Mouse (Mus musculus) inflammation-experienced regulatory T-cells, adult 6 months (primary cell): ENCODE measurements around the gene Itgb8. TPM values are rescaled to one million over a fixed set of nuclear protein-coding genes. Genes with fewer than 3 reads are reported as not detected.

ENCODE experiments used
- ATAC-seq: one replicate; pipeline ENCODE4 v1.8.0; 2017
- polyA plus RNA-seq, 3 experiments: library from polyadenylated mRNA; unstranded; fragments of 100-300 nt; shearing (Covaris generic); gene quantifications; one replicate each; pipeline ENCODE4 v1.2.1; 2017

The Itgb8 gene
- polyA plus RNA-seq, 3 experiments from 2014 or later = 15.3 to 29.8 (median 19.5) TPM

DNA sequence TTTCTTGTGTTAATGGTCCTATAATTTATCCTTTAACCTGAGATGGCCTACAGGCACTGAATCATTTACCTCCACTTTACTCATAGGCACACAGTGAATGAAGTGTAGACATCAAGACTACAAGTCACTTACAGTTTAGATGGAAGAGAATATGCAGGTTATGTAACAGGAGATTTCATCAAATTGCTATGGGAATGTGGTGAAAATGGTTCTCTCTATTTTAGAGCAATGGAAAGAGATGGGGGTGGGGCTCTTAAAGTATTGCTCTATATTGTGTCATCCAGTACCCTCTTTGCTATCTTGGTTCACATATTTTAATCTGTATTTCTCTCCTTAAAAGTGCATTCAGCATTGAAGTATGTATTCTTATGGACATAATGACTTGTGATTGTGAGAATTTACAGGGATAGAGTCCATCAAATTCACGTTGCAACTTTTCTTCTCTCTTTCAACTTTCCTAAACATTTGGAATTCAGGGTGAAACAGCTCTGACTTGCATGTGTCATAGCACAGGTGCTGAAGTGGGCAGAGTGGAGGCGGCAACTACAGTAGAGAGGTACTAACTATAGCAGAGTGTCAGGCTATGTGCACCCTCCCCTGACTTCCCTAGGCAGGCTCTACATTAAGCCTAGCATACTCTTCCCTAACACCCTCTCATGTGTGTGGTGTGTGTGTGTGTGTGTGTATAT, 29.1 kb downstream of the Itgb8 start:
- no peak for ATAC-seq

DNA sequence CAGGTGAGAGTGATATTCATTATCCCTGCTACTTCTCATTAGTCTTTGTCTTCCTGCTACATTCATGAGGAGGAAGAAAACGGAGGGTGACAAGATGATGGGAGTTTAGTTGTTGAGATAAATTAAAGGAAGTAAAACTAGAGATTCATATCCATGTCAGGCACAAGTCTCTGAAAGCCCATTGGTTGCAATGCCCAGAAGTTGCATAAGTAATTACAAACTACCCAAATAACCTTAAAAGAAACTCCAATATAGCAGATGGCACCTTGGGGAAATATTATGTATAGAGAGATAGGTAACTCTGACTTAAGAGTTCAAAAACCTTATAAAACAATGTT, 31.2 kb downstream of the Itgb8 start:
- peak; percentile 6 for ATAC-seq

DNA sequence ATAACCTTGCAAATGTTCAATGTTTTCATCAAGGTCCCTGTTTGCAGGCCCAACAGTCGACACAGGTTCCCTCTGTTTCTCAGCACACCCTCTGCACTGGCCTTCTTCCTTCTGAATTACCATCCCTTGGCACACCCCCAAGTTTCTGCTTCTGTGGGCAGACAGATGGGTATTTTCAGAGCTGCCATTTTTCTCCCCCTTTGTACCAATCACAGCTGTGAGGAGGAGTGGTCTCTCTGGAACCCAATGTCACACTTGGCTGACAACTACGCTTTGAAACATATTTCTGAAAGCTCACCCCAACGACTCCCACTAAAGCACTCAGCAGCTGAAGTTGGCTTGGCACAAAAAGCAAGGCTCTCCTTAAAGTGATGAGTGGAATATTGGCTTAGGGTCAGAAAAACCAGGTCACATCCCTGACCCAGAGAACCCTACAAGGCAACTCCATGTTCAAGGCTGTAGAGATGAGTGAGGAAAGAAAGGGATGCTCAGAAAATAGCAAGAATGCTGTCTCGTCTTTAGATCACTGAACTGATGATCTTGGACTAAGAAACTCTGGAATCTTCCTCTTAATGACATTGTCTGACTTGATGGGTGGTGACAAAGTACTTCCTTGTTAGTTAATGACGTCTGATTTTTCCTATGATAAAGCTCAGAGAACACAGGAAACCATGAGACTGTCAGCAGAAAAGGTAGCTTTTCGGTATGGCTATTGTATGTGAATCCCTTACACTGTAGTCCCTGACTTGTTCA, 31.7 kb downstream of the Itgb8 start:
- ATAC-seq = peak; percentile 45

DNA sequence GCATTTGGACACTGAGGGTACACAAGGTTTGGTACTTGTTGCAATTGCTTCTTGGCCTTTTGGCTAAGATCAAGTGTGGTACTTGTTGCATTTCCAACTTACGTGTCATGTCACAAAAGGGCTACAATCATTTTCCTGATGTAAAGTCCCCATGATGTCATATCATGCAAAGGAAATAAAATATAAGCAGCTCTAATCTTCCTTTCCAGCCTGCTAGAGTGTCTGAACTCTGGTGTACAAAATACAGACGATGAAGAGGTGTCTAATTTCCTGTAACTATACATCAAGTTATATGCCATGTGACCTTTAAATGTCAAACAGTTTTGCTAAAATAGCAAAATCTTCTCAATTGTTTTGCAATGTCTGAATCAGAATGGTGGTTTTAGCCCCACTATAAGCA, 34.2 kb downstream of the Itgb8 start:
- ATAC-seq = peak; percentile 72

DNA sequence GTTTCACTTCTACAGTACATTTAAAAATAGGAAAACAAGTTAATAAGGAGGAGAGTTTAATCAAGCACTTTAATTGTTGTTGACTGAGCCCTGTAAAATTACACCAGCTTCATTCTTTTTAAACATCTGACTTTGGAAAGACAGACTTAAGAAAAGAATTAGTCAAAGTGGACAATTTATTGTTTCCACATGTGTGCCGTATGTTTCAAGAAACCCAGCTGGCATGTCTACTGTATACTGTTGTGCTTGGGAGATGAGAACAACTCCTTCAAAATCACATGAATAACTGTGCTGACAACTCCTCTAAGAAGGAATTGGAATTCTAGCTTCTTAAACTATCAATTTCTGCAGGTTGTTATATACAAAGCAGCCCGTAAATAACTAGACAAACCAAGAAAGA, 35.8 kb downstream of the Itgb8 start:
- ATAC-seq = no peak

DNA sequence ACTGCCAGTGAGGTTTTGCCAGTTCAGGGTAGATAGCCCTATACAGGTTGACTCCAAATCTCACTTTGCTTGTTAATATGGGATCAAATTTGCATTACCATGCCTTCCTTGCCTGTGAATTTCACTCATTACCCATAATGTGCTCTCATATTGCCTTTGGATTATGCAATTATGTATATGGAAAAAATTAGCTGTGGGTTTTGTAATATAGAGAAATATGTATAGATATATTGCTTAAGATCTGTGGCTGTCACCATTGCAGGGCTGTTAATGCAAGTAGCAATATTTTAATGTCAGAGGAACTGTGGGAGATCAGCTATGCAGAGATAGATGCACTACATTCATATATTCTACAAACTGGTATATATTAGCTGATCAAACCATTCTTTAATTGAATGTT, 43.5 kb downstream of the Itgb8 start:
- no peak for ATAC-seq

DNA sequence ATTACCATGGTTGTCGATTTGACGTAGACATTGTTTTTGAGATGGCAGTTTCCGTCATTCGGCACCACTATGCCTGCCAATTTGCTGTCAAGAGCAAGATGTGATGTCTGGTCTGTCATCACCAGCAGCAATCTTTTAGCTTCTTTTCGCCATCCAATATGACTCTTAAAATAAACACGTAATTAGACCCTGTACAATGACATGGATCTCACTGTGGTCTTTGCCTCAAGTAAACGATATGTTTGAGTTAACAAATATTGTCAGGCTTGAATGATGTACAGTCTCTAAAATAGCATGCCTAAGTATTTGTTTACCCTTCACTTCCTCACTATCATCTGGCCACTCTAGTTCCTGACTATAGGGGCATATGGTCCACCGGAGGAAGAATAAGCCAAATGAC, 48.8 kb downstream of the Itgb8 start:
- ATAC-seq = no peak

DNA sequence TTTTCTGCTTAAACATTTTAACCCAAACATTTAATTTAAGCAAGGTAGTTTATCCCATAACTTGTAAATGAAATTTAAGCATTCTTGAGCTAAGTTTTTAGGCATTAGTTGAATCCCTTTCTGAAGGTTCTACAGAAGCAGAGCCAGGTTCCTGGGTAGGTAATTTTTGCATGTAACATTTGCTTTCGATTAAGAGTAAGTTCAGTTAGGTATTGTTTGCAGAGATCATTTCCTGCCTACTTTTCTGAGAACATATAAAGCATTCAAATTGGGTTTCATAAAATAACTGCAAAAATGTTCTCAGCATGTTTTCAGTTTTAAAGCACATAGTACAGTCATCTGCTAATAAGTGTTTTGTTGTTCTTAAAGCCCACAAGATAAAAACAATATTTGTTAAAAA, 53.2 kb downstream of the Itgb8 start:
- ATAC-seq = peak; percentile 79

DNA sequence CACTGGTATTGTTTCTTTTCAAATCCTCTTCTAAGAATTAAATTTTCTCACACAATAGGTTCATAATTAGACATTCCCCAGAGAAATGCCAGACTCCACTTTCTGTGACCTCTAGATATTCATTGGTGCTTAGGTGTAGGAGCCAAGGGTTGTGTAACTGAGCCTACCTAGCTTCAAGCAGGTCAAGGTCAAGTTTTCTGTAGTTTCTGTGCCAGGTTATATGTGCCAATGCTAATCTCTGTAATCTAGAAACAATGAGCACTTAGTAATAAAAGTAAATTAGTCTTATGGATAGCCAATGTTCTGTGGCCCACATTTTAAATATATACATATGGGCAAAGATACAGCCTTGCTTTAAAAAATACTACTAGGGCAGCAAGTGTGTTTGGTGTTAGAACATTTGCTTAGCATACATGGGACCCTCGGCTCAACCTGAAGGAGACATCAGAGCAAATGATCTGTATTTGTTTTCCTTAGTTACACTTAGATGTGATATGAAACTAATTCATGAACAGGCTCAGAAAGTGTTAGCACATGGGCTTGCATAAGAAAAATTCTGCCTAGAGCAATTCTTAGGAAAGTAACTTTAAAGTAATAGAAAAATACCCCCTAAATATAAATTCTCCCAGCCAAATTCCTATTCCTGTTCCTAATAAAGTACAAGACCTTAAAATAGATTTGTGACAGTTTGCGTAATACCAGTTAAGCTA, 56.2 kb downstream of the Itgb8 start:
- no peak for ATAC-seq

DNA sequence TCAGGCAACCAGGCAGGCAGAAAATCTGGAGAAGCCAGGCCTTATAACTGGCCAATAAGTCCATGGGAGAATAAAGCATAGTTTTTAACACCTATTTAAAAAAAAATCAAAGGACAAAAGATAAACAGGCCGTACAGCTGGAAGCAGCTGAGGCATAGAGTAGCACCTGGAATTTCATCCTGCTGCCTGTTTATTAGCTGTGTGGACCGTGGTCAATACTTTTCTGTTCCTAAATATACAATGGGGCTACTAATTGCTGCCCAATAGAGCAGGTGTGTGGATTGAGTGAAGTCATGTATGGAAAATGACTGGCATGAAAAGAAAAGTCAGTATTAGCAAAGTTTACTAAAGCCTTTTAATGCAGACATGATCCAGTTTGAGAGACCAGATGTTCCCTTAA, 62.6 kb downstream of the Itgb8 start:
- ATAC-seq = no peak

DNA sequence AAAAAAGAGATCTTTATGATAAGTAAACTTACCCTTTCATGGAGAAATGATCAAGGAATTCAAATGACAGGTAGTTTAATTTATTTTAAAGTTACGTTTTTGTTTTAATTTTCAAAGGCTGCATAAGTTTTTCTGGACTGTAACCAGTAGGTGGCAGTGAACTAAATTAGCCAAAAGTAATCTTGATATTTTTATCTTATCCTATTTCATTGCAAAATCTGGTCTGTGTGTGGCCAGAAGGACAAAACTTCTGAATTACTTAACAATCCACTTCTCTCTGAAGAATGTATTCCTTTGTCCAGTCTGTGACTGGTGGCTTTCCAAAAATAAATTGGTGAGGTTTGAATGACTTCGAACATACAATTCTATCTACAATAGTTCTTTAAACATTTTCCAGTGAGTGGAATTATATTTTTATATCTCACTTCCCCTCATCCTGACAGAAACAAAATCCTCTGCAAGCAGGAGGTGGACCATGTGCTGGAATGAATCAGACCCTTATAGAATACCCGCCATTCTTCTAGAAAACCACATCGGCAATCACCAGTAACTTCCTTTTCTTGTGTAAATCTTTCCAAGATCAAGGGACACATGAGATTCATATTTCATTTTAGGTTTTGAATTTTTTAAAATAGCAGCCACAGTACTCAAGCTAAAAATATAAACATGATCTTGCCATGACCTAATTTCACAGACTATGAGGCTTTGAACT, 68.6 kb downstream of the Itgb8 start:
- peak; percentile 46 for ATAC-seq

DNA sequence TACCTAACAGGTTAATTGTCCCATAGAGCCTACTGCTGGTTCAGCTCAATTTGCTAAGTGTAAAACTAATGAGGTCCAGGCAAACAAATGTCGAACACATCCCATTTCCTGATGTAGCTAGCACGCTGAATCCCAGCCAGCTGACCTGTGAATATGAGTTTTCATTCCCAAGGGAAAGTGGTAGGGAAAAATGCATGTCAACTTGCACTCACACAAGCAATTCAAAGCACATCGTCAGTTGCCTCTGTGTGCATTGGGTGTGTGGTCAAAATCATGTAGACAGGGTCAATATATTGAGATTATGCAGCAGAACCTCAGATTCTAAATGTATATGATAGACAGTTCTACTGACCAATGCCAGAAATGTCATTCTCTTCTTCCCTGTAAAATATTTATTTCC, 69.5 kb downstream of the Itgb8 start:
- ATAC-seq = no peak

DNA sequence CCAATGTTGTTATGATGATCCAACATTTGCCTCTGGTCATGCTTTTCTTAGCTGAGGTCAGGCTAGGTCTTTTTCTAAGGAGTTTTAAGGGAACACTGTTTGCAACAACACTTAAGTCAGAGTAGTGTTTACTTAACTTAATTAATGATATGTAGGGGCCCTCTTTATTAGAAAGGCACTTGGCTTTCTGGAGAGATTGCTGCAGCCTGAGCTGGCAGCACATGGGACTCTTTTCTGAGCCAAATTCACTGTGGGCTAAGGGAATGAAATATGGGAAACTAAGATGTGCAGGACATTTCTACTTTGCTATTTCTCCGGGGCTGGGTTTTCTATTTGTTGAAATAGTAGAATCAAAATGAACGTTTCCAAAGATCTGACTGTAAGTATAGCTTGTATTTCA, 73.5 kb downstream of the Itgb8 start:
- ATAC-seq = no peak

DNA sequence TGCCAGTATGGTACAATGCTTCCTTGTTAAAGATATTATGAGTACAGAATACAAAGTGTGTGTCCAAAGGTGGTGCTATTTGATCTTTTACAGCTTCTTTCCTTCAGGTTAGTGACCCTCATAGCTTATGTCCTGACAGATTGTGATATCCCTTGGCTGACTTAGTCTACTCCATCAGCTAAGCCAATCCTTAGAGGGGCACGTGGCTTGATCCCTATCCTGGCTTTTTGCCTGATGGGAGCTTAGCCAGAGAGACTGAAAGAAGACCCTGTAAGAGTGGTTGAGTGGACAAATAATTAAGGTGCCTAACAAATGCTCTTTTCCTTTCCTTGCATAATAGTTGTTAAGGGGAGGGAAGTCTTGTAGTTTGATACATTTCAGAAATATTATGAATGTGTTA, 73.9 kb downstream of the Itgb8 start:
- no peak for ATAC-seq

DNA sequence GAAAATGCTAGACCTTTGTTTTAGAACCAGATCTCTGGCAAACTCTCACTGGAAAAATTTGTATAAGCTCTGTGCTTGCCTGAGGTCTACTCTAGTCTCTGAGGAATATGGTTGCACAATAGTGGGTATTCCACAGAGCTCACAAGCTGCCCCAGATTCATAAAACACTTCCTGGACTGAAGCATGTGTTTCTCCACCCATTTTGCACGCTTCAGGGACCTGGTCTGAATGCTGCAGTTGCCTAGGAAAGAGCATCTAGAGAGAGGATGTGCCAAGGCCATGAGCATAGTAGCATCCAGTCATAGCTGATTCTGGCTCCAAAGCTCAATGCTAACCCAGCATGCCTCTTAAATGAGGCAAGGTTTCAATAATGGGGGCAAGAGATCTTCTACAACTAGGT, 74.4 kb downstream of the Itgb8 start:
- no peak for ATAC-seq

DNA sequence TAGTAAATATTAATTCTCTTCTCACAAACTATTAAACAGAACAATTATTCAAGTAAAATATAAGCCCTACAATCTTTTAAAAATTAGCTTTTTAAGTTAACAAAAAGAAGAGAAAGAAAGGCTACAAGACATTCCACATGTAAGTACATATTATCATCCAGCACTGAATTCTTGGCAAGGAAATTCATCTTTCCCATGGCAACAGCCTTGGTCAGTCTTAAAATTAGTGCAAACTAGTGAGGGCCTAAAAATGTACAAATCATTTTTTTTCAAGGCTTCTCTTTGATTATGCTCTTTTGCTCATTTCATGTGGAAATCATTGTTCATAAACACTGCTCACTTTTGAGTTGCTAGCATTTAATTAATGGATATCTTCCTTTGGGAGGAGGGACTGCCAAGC, 77.8 kb downstream of the Itgb8 start:
- no peak for ATAC-seq

DNA sequence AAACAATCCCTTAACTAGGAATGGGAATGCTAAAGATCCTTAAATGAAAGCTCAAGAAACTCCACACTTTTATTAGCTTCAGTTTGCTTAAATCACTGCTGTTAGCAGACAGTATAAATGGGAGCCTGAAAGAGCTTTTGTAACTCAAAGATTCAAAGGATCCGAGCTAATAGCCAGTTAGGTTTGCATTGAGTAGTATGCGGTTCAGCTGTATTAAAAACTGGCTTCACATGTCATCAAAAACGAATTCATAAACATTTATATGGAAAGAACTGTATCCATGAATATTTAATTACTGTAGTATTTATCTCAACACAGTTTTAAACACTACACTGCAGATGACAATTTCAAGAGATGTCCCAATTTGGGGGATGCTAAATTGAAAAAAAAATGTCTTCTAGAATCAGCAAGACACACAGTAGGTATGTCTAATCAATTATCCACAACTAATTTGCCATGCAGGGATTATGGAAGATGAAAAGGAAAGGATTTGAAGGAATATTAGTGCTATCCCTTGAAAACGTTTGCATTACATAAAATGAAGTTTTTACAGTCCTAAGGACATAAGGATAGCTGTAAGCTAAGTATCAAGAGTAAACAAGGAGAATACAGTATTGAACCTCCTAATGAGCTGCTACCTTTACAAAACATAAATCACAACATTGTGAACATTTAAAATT, 79.2 kb downstream of the Itgb8 start:
- no peak for ATAC-seq

DNA sequence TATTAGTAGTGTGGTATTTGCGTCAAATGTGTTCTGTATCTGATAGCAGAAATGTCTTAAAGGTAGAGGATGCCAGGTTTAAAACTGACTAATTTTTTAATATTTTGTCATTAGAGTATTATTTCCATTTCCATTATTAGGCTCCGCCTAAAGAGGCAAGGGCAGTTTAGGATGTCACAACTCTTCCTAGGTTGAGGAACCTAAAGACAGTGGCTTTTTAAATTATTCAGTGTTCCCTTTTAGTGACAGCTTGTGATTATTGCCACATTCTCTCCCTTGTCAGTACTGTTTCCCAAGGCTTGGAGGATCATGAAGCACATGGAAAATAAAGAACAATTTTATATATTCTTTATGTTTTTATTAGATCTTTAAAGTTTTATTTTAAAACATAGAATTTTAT, 80.9 kb downstream of the Itgb8 start:
- no peak for ATAC-seq

DNA sequence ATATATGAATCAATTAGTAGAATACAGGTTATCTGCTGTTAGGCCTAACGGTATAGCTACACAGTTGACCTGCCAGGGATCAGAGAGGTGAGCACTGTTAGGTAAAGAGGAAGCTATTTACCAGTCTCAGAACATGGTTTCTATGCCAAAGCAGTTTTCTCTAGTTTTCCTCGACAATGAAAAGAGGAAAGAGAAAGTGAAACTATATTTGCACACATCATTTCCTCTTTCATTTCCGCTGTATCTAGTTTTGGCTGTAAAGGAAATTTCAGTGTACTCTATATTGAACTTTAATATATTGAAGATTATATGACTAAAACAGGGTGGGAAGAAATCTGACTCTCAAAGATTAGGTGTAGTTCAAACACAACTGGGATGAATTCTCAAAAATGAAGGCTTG, 81.5 kb downstream of the Itgb8 start:
- ATAC-seq = peak; percentile 94

DNA sequence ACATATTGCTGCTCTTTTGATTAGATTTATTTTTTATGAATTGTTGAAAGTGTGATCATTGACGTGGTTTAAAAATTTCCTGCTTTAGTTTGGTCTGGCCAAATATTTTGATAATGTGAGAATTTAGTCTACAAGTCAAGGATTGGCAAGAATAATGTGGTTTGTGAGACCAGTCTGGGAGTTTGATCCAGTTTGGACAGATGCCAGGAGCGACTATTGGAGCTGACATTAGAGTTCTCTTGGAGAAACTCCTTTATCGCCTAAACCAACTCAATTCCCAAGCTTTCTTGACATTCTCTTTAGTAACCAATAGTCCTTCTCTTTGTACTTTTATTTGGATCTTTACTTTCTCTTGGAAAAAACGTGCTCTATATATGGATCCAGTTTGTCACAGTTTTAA, 83.0 kb downstream of the Itgb8 start:
- no peak for ATAC-seq

DNA sequence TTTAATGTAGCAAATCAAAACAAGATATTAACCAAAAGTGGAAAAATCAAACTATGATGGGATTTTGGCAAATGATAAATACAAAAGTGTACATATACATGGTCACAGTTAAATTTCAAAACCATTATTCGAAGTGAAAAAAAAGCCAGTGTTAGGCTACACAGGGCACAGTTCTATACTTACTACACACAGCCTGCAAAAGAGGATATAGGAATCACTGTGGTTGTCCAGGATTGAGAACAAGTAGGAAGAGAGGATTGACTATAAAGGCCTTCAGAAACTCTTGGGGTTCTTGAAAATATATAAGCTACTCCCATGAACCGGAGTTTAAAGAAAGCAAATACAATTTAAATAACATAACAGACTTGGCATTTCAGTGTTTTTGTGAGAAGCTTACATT, 87.6 kb downstream of the Itgb8 start:
- ATAC-seq = no peak

DNA sequence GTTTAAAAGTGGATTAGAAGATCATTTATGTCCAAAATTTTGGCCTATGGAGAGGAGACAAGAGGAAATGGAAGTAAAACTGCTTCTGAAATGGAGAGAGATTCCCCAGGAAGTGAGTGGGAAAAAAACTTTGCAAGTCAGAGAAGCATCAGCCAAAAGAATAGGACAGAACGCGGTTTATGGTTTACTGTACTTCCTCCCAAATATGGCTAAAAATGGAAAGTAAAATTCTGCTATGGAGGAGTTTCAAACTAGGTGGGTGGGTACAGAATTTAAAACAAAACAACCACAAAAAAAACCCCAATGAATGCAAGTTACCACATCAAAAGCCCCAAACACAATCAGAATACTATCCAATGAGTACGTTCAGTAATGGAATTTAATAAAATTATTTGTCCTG, 90.8 kb downstream of the Itgb8 start:
- ATAC-seq = peak; percentile 76

DNA sequence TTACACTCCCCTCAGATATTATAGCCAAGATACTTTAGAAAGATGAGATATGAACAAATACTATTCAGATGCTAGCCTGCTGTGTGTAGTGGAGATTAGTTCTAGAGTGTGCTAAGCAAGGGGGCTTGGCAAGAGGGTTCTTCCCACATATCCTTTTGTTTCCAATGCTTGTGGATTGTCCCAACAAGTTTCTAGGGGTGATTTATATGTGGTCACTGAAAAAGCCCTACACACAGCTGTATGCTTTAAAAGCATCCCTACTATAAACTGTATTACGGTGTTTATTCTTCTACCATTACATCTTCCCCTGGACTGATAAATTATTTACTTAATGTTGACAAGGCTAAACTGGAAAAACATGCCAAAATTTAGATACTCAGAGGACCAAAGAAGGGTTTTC, 92.6 kb downstream of the Itgb8 start:
- no peak for ATAC-seq
